Mouse (Mus musculus) forebrain, embryonic 13.5 days (tissue): Measurements from ENCODE around the gene Arsa. TPM values are rescaled to one million over a fixed set of nuclear protein-coding genes. Genes with fewer than 3 reads are reported as not detected.

Experiments
- ATAC-seq: fragments of 200-750 bp; cut with Nextera tagmentation; 2 replicates; pipeline ENCODE4 v1.8.0; 2017
- H3K27ac ChIP-seq: fragments of 300-500 bp; sonication (generic); 2 replicates; pipeline ENCODE4 v1.5.1; 2015; ENCODE audit warnings: inconsistent platforms, mild to moderate bottlenecking, moderate library complexity
- H3K27me3 ChIP-seq: fragments of 300-500 bp; sonication (generic); 2 replicates; pipeline ENCODE4 v1.6.1; 2015; ENCODE audit warnings: mild to moderate bottlenecking, inconsistent platforms
- H3K36me3 ChIP-seq: fragments of 300-500 bp; sonication (generic); 2 replicates; pipeline ENCODE4 v1.6.1; 2015; ENCODE audit warnings: mild to moderate bottlenecking, inconsistent platforms; ENCODE audit not compliant: poor library complexity, severe bottlenecking
- H3K4me1 ChIP-seq: fragments of 300-500 bp; sonication (generic); 2 replicates; pipeline ENCODE4 v1.6.1; 2015; ENCODE audit warnings: inconsistent platforms
- H3K4me2 ChIP-seq: fragments of 300-500 bp; sonication (generic); 2 replicates; pipeline ENCODE4 v1.6.1; 2015; ENCODE audit warnings: inconsistent platforms, mild to moderate bottlenecking, moderate library complexity
- H3K4me3 ChIP-seq: fragments of 300-500 bp; sonication (generic); 2 replicates; pipeline ENCODE4 v1.5.1; 2015; ENCODE audit warnings: mild to moderate bottlenecking, inconsistent platforms
- H3K9ac ChIP-seq: fragments of 300-500 bp; sonication (generic); 2 replicates; pipeline ENCODE4 v1.6.1; 2015; ENCODE audit warnings: mild to moderate bottlenecking, inconsistent platforms
- H3K9me3 ChIP-seq: fragments of 300-500 bp; sonication (generic); replicated peaks from 2 replicates; pipeline ENCODE4 v1.6.1; 2016; ENCODE audit warnings: inconsistent platforms
- WGBS: fragments of 180-500 bp; shearing (Covaris S2); methylation state at CpG from one replicate; pipeline ENCODE4 v1.1.7; 2015; 5-methylcytosine and 5-hydroxymethylcytosine counted together
- polyA plus RNA-seq: library from polyadenylated mRNA; unstranded; fragments of >200 nt; fragmentation: Nextera tagmentation; extraction: Ambion mirVana; gene quantifications from 2 replicates; pipeline ENCODE4 v1.2.1, GENCODE M21; 2015

Gene Arsa
- polyA plus RNA-seq, 1 experiment from 2014 or later = 13.7 TPM

DNA sequence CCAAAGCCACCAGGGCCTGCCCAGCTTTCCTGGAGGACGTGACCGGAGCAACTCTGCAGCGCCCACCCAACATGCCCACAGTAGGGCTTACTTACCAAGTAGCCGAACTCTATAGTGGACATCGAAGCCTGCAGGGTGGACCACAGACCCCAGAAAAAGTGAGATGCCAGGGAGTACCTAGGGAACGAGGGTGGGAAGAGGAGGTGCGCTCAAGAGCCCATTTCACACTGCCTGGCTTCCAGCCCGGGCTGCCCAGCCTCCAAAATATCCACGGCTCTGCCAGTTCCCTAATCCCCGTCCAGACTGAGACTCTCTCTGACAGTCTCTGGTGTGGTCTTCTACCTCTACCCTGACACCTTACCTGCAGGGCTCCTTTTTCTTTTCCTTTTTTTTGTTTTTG lies 50.5 kb downstream of the Arsa start:
- H3K4me3 ChIP-seq = no peak overlapping the region
- 90% methylated on average over 10 of the region's 10 CpGs for WGBS
- peaks cover 51% of the 10 kb centered on the region for H3K36me3 ChIP-seq
- no peaks in the 10 kb centered on the region for H3K9me3 ChIP-seq
- no peak for ATAC-seq
- peaks cover 18% of the 10 kb centered on the region for H3K4me1 ChIP-seq
- H3K27ac ChIP-seq = no peak overlapping the region
- no peak overlapping the region for H3K4me2 ChIP-seq
- no peaks in the 10 kb centered on the region for H3K27me3 ChIP-seq
- no peak overlapping the region for H3K9ac ChIP-seq

- Histone ChIP-seq H3K9ac (no peak within 1 kb of the TSS), H3K9me3 (no peaks in the 10 kb centered on the region), H3K4me3 (no peak within 1 kb of the TSS), H3K27me3 (no peaks in the 10 kb centered on the region), H3K36me3 (peaks cover 53% of the 10 kb centered on the region), H3K27ac (no peak within 1 kb of the TSS), H3K4me2 (no peak within 1 kb of the TSS), H3K4me1 (peaks cover 13% of the 10 kb centered on the region)
- 24% methylated on average over 6 of the region's 6 CpGs for WGBS
- ATAC-seq = no peak
Measured at GRCm38 (mm10) chr15:89425711-89426121, 51.5 kb downstream of the Arsa start, which contains the start of gene Cpt1b. Gene Cpt1b, minus strand, starts transcription at chr15:89425863.

- H3K27me3 ChIP-seq = no peaks in the 10 kb centered on the region
- no peak overlapping the region for H3K9ac ChIP-seq
- H3K4me3 ChIP-seq = no peak overlapping the region
- H3K4me1 ChIP-seq = peaks cover 13% of the 10 kb centered on the region
- no peaks in the 10 kb centered on the region for H3K9me3 ChIP-seq
- H3K36me3 ChIP-seq = peaks cover 64% of the 10 kb centered on the region
- H3K27ac ChIP-seq = no peak overlapping the region
- 89% methylated on average over 8 of the region's 8 CpGs for WGBS
- no peak overlapping the region for H3K4me2 ChIP-seq
- no peak for ATAC-seq
Measured at GRCm38 (mm10) chr15:89424621-89425020, 52.6 kb downstream of the Arsa start.

Other genes starting within 250 kb of the Arsa start
- 66.0 and 76.1 TPM in 2 replicates for gene Sbf1, start 162.1 kb downstream of the Arsa start, polyA plus RNA-seq
- gene Adm2, start 154.7 kb downstream of the Arsa start, polyA plus RNA-seq = not detected in 2 replicates
- not detected in 2 replicates for gene Miox, start 143.0 kb downstream of the Arsa start, polyA plus RNA-seq
- 34.4 and 38.6 TPM in 2 replicates for gene Lmf2, start 121.8 kb downstream of the Arsa start, polyA plus RNA-seq
- 156 and 170 TPM in 2 replicates for gene Ncaph2, start 121.7 kb downstream of the Arsa start, polyA plus RNA-seq
- gene Sco2, start 103.6 kb downstream of the Arsa start, polyA plus RNA-seq = 4.0 and 7.4 TPM in 2 replicates
- gene Tymp, start 100.4 kb downstream of the Arsa start, polyA plus RNA-seq = 1.8 and 1.9 TPM in 2 replicates
- gene Odf3b, start 98.1 kb downstream of the Arsa start, polyA plus RNA-seq = 0.98 and 3.4 TPM in 2 replicates
- gene Klhdc7b, start 92.5 kb downstream of the Arsa start, polyA plus RNA-seq = not detected in 2 replicates
- gene Syce3, start 66.9 kb downstream of the Arsa start, polyA plus RNA-seq = not detected in 2 replicates
- 0.94 and 0.97 TPM in 2 replicates for gene Cpt1b, start 51.6 kb downstream of the Arsa start, polyA plus RNA-seq
- gene C730034F03Rik, start 47.8 kb downstream of the Arsa start, polyA plus RNA-seq = 5.3 and 6.7 TPM in 2 replicates
- gene Gm44502, start 47.7 kb downstream of the Arsa start, polyA plus RNA-seq = 0.16 TPM in 1 of 2 replicates, not detected in the other
- gene Chkb, start 47.5 kb downstream of the Arsa start, polyA plus RNA-seq = 67.3 and 70.9 TPM in 2 replicates
- 47.3 and 53.2 TPM in 2 replicates for gene Mapk8ip2, start 23.5 kb downstream of the Arsa start, polyA plus RNA-seq
- 7.1 and 9.5 TPM in 2 replicates for gene Shank3, start 22.2 kb upstream of the Arsa start, polyA plus RNA-seq
- 1.2 and 1.8 TPM in 2 replicates for gene Acr, start 90.9 kb upstream of the Arsa start, polyA plus RNA-seq
- 55.1 and 56.4 TPM in 2 replicates for gene Rabl2, start 114.5 kb upstream of the Arsa start, polyA plus RNA-seq